Mouse (Mus musculus) R1 (cell line): ENCODE data around the gene Zfp36l2.

Source experiments
- DNase-seq: peaks from one replicate; pipeline ENCODE4 v3.0.0-alpha.2; 2018; ENCODE audit warnings: low read depth, low spot score

Zfp36l2 gene

DNA sequence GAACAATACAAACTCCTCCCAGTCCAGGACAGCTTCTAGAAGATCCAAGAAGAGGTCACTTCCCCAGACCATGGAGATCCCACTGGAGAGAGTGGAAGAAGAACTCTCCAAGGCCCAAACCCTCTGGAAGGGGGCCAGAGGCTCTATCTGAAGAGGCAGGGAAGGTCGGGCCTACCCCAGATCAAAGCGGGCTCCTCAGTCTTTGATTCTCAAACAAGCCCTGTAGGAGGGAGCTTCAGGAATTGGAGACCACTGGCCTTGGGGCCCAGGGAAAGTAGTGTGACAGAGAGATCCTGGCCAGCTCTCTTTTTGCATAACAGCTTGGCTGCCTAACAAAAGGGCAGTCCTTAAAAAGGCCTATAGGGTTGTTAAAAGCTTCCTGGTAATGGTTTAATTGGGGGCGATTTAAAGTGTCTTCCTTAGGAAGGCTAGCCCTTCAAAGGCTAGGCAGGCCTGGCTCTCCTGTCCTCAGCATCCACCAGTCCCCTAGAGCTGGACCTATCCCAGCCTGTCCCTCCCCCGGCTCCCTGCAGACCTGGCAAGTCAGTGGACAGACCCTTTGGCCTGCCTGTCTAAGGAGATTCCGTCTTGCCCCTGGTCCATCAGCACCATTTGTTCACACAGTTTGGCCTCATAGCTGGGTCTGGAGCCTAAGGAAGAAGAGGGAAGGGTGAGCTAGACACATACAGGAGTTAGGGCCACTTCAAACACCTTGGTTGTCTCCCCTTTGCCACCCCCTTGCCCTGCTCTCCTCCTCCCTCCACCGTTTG lies 35.4 kb downstream of the Zfp36l2 start:
- DNase-seq = no peak

DNA sequence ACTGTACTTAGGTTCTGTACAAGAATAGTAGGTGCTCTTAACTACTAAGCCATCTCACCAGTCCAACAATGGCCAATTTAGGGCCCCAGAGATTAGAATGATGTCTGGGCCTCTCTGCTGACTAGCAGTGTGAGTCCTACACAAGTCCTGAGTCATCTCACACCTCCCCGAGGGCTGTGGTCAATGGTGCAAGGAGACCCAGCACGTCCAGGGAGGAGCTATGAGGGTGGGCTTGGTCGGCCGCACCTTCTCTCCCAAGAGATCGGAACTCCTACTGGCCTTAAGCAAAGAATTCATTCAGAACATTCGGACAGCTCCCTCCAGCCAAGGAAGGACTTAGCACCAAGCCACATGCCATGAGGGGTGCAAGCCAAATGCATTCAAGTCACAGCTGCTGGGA lies 36.4 kb downstream of the Zfp36l2 start:
- DNase-seq = no peak

DNA sequence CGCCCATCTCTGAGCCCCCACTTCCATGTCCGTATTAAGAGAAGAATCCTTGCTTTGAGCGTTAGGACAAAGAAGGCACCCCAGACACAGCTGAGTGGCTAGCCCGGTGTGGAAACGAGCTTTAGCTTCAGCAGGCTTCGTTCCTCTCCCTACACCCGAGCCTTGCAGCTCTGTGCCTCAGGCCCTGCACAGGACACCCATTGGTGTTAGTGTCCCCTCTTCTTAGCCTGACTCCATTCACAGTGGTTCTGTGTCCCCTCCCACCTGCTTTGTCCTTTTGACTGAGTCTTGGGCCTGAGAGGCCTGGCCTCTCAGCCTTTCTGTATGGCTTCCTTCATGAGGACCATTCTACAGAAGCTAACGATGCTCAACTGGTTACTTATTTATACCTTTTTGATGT lies 37.5 kb downstream of the Zfp36l2 start:
- no peak for DNase-seq

DNA sequence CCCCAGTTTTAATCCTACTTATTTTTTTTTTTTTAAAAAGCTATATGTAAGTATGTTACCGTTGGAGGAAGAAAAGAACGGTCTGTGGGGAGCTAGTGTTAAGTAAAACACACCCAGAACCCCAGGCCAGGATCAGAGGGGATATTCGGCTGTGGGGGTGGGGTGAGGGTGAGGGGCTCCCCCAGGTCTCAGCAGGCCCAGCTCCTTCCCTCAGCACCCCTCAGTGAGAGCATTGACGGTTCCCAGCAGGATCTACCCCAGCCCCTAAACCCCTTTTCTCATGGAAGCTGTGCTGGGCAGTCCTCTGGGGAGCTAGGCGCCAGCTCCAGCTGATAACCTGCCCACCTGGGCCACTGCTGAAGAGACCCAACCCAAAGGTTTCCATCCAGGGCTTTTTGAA lies 38.2 kb downstream of the Zfp36l2 start:
- DNase-seq = no peak

DNA sequence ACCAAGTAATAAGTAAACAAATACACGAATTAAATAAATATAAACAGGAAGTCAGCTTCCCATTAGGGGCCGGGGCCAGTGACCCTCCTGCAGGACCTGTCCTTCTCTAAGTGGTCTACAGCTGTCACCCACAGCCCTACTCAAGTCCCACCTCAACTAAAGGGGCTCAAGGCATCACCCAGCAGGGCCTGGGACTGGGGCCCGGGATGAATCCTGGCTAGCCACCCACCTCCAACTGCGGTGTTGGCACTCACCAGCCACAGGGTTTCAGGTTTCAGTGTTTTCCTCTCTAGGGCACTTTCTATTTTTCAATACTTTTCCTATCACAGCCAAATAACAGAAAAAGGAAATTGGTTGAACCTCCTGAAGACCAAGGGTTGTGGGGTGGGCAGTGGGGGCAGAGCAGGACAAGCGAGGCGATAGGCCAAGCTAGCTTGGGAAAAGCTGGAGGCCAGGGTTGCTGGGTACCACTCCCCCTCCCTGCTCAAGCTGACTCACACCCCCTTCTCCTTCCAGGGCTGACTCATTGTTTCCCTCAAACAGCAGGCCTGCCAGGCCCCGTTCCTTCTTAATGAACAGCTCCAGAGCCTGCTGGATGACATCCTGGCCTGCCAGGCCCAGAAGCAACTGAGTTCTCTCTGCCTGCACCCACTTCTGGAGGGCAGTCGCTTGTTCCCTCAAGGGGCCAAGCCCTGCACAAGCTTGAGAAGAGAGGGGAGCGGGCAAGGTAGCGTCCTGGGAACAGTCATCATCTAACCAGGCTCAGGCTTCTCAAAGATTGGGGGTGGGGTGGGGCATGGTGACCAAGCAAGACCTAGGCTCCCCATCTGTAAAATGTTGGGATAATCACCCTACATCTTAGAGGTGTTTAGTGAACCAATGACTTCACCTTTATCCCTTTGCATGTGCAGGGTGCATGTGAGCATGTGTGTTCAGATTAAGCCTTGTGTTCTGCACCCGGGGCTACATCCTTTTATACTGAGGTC lies 39.0 kb downstream of the Zfp36l2 start:
- DNase-seq = no peak

DNA sequence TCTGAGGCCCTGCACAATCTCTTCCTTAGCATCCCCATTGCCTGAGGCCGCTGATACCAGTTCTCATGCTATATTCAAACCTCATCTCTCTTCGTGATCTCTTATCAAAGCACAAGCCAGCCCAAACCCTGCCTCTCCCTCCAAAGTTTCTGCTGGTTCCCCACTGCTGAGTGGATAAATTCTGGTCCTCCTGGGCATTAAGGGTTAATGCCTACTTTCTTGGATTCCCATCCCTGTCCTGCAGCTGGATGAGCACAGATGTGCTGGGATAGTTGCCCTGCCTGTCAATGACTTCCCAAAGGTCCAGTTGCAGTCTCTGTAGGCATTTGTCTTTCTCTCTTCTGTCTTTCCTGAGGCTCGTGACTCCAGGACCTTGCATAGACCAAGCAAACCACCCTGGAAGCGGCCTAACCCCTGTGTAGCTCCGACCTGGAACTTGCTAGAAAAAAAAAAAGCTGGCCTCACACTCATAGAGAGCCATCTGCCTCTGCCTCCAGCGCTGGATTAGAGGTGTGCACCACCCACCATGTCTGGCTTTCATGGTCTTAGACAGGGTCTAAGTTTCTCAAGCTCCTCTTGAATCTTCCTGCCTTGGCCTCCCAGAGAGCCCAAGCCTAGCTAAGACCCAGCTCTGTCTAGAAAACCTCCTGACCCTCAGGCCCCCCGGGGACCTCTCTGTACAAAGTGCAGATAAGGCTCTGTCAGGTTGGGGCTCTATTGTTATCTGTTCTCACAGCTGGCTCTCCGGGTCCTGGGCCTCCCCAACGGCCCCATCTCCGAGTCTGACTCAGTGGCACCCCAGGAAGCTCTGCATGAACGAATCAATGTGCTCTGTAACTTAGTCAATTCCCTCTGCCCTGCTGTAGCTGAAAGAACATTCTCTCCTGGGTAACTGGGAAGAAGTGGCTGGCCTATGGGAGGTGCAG lies 40.3 kb downstream of the Zfp36l2 start:
- DNase-seq = no peak

DNA sequence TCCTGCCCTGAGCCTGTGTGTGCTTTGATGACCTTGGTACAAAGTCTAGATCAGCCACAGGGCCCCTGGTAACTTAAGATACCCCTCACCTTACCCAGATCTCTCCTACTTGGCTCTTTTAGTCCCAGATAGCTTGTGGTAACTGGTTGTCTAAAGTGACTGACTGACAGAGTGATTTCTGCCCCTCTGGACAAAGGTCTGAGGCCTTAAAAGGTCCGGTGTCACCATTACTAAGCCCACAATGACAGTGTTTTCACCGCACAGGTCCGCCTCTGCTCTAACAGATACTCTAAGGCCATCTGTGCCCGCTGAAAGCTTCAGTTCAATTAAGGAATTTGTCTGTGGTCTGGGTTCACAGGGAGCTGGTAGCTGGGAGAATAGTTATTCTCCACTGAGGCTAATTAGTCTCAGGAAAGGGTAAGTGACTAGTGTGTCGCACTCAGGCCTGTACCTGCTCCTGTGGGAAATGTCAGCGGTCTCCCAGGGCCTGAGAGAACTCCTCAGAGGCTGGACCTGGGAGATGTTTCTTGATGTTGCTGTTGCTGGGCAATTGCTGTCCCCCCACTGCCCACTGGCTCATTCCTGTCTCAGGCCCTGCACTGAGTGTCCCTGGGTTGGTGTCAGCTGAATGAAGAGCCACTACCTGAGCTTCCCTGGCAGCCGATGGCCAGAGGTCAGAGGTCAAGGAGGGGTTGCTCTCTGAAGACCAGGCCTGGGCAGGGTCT lies 41.1 kb downstream of the Zfp36l2 start:
- DNase-seq = no peak

DNA sequence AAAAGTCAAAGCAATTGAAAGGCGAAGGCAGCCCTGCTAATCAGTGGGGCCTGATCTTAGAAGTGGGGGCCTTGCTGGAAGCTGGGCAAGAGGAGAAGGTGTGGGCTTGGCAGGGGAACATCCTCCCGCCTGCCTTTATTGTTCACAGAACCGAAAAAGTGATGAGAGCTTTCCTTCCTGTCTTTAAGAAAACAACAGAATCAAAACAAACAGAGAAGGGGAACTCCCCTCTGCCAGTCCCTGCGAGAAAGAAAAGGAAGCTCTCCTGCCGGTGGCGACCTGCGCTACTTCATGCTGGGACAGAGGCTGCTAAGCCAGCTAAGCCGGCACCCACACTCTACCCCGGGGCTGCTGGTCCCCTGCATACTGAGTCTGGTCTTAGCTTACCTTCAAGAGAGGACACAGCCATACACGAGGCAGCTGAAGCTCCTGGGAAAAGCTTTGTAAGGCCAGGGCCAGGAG lies 41.9 kb downstream of the Zfp36l2 start:
- DNase-seq = no peak

DNA sequence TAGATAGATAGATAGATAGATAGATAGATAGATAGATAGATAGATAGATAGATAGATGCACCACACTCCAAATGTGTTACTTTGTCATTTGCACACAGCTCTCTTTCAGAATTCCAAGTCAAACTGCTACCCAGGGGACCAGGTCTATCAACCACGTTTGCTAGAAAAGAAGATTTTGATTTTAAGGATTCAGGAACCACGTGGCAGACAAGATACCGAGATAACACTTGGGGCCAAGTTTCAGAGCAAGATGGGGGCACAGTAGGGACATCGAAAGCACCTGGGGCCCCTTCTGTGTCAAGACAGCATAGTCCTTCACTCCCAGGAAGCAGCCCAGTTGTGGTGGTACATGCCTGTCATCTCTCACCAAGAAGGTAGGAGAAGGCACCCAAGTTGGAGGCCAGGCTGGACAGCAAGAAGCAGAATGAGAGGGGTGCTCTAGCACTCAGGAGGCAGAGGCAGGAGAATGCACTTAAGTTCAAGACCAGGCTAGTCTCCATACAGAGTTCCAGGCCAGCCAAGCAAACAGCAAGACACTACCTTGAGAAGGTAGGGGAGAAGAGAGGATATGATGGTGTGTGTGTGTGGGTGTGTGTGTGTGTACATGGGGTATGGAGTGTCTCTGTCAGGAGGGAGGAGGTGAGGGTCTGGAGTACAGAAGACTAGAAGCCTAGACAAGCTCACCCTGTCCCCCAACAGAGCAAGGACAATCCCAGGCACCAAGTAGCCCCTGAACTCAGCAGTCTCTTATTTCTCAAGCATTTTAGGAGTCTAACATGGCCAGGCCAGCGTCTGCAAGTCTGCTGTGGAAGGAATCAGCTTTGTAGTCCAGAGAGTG lies 42.8 kb downstream of the Zfp36l2 start:
- DNase-seq = no peak

DNA sequence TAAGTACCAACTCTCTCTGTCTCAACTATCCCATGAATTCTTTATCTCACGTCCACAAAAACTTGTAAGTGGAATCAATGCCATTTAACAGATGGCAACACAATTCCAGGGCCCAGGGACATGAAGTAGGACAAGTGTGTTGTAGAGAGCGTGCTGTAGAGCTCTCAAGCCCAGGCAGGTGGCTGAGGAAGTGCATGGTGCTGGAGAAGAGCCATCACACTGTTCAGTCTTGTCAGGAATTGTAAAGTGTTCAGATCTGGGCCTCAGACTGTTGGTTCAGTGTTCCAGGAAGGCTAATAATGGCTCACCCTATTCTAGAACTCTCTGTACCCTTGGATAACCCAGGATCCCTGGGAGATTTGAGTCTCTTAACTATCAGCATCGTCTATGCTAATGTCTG lies 43.6 kb downstream of the Zfp36l2 start:
- DNase-seq = no peak

DNA sequence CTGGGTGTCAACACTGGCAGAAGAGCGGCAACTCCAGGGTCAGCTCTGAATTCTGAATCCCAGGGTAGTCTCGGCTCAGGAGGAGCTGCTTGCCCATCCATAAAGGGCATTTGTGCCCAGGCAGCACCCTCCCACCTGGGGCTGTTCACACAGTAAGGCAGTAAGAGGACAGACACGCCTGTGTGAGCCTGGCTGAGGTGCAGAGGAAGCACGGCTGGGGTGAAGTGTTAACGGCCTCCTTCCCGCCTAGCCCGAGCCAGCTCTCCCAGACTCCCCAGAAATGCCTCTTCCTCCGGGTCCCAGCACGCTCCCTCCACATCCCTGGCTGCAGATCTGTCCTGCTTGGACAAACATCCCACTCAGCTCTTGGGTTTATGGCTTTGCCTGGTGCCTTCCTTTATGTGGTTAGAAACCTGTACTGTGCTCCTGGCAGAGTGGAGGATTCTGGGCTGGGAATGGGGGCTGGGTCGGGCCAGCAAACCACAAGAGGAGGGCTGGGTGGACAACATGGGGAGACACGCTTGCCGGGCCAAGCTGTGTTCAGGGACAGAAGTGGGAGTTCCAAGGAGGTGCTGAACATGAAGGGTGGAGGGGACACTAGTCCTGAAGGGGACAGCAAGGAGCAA lies 44.4 kb downstream of the Zfp36l2 start:
- no peak for DNase-seq

DNA sequence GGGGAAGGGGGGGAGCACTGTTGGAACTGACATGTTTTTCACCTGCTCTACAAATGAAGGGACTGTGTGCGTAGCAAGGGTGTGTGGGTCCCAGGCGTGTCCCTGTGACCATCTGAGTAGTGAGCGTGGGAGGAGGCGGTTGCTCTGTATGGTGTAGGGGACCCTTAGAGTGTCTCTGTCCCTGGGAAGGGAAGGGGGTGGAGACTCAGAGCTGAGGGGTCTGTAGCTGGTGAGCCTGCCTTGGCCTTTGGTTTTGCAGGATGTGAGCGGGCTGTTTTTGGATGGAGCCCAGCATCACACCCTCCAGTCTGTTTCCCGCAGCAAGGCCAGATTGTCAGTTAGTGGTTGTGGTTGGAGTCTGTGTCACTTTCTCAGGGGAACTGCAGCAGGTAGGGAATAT lies 46.1 kb downstream of the Zfp36l2 start:
- no peak for DNase-seq

DNA sequence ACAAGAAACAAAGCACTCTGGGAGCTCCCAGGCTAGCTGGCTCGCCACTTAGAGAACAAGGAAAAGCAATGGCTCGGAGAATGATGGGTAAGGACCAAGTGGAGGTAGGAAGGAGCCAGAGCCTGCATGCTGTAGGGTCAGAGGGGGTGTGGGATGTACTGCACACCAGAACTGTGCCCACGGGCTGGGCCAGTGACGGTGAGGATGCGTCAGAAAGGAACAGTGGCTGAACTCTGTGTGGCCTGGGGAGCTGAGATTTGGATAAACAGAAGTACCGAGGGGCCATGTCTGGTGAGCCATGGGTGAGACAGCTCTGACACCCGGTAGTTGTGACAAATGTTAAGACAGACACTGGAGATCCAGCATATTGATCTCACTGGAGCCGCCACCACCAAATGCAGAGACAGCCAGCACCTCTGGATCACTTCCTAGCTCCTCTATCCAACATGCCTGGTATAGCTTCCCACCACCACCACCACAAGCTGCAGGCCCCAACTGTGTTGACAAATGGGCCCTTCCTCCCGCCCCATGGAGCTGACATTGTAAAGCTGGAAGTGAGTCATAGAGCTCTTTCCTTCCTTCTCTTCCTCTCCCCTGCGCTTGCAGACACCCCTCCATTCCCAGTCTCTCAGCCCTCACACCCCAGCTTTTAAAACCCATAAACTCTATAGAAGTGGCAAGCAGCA lies 46.8 kb downstream of the Zfp36l2 start:
- no peak for DNase-seq

DNA sequence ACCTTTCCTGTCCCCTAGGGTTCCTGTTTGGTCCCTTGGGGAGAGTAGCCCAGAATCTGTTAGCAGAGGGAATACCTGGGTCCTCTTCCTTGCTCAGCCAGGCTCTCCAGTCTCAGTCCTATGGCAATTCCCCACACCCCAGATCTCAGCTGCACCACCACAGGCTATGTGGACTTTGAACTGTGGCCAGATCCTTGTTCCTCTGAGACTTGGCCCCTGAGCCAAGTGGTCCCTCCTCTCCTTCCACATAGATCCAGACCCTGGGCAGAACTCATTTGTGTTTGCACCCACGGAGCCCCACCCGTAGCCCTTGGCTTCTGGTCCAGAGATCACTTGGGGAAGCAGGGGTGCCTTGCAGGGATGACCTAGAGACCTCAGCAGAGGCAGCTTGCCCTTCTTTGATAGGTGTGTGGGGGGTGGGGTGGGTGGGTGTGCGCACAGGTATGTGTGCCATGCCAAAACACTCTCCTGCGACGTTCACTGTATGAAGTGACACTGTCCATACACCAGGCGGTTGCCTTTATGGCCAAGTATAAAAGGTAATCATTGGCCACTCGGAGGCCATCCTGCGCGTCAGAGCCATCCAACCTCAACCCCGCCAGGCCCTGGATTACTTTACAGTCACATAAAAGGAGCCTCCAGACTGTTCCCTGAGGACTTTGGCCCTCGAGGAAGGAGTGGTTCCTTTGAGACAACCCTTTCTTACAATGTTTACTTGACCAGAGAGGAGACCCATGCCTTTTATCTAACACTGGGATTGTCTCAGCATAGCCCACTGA lies 50.2 kb downstream of the Zfp36l2 start:
- no peak for DNase-seq

DNA sequence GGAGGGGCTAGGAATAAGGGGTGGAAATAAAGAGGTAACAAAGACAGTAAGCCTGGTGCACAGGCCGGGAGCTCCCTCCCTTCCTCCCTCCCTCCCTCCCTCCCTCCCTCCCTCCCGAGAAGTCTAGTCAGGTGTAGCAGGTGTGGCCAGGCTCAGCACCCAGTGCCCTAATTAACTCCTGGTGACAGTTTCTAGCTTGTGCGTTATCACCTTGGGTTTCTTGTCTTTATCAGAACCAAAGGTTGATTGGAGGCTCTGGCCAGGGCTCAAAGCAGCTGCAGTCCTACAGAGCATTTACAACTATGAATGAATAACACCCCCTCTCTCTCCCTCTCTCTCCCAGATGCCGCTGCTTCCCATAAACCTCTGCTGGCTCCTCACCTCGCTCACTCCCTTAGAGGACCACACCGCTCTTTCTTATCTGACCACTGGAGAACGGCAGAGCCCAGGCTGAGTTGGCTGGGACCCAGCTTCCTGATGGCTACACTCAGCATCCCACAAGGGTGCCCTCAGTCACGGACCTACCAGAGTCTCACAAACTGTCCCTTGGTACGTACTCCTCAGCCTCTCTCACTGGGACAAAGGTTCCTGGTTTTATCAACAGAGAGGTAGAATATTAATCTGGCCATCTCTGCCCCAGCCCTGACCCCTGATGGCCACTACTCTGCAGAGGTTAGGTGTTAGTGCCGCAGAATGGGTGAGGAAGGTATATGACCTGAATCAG lies 50.9 kb downstream of the Zfp36l2 start:
- DNase-seq = no peak

DNA sequence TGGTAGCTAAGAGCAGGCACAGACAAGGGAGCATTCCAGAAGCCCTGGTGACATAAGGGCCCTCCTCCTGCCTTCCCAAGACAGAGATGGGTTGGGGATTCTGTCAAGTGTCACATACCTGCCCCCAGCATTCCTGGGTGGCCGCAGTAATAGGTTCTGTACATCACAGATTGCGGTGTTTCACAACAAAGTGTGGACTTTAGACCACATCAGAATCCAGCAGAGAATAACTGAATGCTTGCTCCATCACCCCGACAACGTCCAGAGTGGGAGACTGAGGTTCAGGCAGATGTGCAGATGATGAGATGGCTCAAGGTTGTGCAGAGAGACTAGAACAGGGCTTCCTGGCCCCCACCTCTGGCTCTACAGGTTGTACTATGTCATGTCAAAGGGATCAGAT lies 51.5 kb downstream of the Zfp36l2 start:
- no peak for DNase-seq

DNA sequence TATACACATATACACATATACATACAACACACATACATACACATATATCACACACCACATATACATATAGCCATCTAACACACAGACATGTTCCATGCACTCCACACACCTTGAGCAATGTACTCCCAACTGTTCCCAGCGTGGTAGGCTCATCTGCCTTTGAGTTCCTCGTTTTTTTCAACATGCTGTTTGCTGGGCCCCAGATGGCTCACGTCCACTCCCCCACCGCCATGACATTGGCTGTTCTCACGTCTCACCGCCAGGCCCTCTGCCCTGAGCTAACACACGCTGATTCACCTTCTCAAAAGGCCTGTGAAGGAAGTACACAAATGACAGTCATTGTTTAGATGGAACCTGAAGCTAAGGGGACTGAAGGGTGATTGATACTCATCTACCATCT lies 52.5 kb downstream of the Zfp36l2 start:
- DNase-seq = no peak
